Mouse (Mus musculus) NIH3T3 (cell line): ENCODE measurements at regions not wholly inside any gene's neighbourhood (a gene's known extent, or its start where the extent isn't known, plus 50 kb on each side); places are given as distances from the start of the nearest gene placed in this dataset.

Experiments used
- DNase-seq: peaks from one replicate; pipeline ENCODE4 v3.0.0-alpha.2; 2012; ENCODE audit warnings: low read depth

GRCm38 (mm10) chr9:23062656-23063444, 160.0 kb upstream of the Bmper start:
- peak; percentile 50 for DNase-seq

GRCm38 (mm10) chr9:23064001-23064400, 158.9 kb upstream of the Bmper start:
- peak; percentile 77 for DNase-seq

- DNase-seq: no peak
These were observed 158.1 kb upstream of the Bmper start for GRCm38 (mm10) chr9:23064811-23065210.

DNA sequence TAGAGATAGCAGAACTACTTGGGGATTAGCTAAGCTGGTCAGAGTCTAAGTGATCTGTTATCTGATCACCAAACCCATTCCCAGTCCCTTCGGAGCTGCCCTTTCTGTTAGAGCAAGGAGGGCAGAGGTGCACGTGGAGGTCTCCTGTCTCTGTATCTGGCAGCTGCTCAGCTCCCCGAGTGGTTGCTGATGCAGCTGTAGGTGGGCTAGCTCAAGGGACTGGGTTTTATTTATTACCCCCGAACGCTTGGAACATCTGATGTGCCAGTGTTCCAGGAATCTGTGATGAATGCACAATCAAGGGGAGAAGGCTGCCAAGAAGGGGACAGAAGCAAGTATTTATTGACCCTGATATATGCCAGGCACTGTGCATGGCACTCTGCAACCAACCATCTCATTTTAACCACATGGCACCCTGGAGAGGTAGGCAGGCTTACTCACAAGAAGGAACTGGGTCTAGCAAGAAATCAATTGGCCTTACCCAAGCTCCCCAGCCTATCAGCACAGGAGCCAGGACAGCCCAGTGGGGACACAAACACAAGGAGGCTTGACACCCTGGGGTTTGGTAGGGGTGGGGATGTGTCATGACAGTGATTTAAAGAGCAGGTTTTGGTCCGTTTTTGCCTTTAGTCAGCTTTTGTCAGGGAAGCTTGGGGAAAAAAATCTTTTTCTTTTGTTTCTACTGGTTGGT, 154.6 kb upstream of the Bmper start:
- DNase-seq: no peak

DNA sequence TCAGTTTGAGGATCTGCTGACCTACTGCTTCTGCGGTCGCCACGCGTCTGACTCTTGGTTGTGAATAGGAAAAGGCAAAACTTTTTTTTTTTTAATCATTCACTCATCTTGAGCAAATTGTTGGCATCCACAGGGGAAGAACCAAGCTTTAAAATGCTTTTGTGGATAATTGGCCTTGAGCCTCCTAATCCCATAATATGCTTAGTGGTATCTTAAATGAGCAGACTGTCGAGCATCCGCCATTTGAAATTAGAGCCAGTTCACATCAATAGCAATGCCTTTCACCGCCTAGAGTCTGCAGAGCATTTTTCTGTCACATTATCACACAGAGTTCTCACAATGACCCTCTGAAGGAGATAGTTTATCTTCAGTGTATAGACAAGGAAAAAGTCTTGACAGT, 153.7 kb upstream of the Bmper start:
- DNase-seq: no peak

GRCm38 (mm10) chr9:23071006-23071405, 151.9 kb upstream of the Bmper start:
- no peak for DNase-seq

DNA sequence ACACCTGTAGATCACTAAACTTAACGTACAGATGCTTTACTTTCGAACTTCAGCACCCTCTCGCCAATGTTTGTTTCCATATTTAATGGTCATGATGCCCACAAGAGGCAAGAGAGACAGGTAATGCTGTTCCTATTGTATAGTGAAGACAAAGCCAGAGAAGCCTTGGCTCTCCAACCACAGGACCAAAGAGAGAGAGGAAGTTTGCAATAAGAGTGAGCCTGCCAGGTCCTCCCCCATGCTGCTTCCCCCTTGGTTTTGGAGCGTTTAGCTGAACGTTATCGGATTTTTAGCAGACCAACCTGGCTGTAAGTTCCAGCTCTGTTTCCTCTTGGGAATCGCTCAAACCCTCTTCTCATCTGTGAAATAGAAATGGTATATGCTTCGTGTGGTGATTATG, 150.1 kb upstream of the Bmper start:
- DNase-seq: no peak

GRCm38 (mm10) chr9:23083562-23083961, 139.3 kb upstream of the Bmper start:
- peak; percentile 80 for DNase-seq

DNA sequence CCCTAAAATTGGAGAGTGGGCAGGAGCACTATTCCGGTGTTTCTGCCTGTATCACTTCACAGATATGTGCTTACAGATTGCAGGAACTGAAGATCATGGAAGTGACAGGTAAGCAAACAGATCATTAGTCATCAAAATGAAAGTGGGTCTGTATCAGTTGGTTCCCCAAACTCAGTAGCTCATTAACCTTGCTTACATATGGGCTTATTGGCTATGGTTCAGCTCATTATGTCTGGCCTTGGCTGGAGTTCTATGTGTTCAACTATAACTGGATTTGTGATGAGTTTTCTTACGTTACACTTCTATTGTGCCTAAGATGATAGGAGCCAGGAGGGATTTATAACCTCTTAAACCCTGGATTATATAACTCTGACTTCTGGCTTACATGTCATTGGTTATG, 133.5 kb upstream of the Bmper start:
- no peak for DNase-seq

GRCm38 (mm10) chr9:23097134-23097789, 125.6 kb upstream of the Bmper start:
- no peak for DNase-seq

- DNase-seq: no peak
These were observed 121.3 kb upstream of the Bmper start for GRCm38 (mm10) chr9:23101584-23101983.

DNA sequence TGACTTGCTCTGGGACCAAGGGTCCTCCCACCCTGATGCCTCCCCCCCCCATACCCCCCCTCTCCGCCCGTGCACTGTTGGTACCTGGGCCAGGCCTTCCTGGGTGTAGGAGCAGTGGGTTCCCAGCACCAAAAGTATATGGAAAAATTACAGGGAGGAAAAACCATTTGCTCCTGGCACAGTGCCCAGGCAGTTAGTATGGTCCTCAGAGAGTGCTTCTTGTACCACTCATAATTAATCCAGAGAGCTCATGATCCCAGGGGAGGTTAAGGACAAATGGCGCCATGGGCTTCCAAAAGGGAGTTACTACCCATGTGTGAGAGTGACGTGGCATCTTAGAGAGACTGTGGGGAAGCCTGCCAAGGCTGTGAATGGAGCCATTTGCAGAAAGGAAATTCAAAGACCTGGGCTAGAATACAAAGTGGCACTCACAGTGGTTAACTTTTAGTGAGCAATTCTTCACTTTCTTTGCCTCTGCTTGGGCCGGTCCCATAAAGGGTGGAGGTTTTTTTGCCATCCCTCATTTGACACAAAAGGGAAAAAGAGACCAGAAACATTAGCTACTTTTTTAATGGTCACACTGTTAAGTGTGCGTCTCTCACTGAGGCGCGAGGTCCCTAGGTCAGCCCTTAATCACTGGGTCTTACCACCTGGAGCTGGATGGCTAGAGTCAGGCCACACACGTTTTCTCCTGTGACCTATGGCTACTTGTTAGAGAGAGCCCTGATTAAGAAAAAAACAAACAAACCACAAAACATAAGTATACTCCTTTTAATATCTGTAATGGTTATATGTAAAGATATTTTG, 120.7 kb upstream of the Bmper start:
- peak; percentile 28 for DNase-seq

DNA sequence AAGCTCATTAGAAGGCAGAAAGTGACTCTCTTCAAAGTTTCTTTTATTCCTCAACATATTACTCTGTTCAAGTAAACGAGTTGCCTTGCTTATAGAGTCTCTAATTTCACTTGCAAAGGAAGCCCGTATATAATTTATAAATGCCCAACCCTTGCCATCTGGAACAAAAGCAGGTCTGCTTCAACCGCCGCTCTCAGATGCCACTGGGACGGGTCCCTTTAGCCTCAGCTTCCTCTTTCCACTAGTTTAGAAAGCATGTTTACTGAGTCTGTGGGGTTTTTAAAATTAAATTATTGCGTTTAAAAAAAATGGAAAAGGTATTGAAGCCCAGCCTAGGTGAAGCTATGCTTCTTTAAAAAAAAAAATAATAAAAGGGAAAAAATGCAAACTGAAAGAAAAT, 111.4 kb upstream of the Bmper start:
- DNase-seq: no peak

DNA sequence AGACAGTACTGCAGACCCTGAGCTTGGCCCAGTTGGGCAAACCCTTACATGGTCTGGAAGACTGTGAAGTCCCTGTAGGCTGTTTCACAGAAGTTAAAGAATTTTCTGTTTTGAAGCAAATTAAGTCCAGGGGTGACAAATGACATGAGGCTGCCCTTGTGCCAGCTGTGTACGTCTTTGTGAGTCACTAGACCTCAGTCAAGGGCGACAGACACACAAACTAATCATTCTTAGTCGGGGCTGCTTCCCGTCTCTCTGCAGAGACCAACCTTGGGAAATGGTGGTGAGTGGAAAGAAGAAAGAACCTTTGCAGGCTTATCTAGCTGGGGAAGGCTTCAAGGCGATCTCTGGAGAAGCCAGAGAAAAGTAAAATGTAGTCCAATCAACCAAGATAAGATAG, 107.8 kb upstream of the Bmper start:
- no peak for DNase-seq

GRCm38 (mm10) chr9:23115540-23115939, 107.3 kb upstream of the Bmper start:
- no peak for DNase-seq

DNA sequence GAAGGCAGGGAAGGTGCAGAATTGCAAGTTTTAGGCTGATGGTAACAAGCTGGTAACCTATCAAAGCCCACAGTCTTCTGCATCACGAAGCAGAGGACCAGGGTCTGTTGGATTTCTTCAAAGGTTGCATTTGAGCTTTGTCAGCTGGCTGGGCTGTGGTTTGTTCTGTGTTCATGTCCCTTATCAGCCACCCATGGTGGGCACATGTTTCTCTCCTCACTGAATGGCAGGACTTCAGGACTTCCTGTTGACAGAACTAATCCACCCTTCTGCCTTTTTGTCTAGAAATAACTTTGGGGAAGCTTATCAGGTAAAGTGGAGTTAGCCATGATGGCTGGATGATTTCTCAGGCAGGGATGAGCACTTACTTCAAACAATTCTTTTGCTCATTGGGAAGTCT, 106.6 kb upstream of the Bmper start:
- DNase-seq: no peak

- no peak for DNase-seq
These were observed 103.1 kb upstream of the Bmper start for GRCm38 (mm10) chr9:23119811-23120210.

DNA sequence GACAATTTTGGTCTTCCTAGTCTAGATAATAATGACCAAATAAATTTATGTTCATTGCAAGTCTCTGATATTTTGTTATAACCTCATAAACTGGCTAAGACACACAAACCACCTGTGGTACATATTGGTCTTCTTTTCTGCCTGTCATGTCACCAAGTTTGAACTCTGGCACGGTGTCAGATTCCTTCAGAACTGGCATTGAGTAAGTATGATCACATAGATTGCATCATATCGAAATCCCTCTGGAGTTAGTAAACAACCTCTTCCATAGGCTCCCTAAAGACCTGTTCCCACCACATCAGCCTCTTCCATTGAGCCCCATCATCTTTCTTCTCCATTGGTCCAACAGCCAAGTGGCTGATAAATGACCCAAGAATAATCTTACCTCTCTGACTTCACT, 102.1 kb upstream of the Bmper start:
- peak; percentile 65 for DNase-seq

DNA sequence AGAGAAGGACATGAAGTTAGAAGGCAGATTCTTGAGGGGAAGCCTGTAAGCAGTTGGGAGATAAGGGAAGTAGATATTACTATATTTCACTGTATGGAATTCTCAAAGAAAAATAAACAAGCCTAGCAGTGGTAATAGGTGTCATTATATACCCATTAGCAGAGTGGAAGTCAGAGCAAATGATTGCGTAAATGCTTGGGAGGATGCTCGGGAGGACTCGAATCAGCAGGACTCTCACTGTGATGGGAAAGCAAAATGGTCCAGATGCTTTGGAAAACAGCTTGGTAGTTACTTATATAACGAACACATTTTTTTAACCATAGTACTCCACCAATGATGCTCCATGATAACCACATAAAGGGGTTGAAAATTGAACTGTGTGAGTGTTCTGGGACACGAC, 100.4 kb upstream of the Bmper start:
- DNase-seq: peak; percentile 70

DNA sequence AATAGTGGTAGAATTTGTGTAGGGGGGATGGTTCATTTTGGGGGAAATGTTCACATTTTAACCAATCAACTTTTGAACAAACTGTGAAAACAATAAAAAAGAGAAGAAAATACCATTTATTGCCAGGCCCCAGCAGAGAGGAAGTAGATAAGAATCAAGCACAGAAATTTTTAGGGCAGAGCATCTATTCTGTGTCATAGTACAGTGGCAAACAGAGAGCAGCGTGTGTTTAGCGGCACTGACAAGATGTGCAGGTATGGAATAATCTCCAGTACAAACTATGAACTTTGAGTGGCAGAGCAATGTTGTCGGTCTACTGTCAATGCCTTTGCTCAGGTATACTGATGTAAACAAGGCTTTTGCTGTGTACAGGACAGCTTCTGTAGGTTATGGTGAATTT, 99.4 kb upstream of the Bmper start:
- no peak for DNase-seq

- DNase-seq: no peak
These were observed 96.8 kb upstream of the Bmper start for GRCm38 (mm10) chr9:23125761-23126704.
